Mouse (Mus musculus) brain, embryonic 14.5 days (tissue): ENCODE data around the gene Hdhd3.

Experiments
- CTCF ChIP-seq: fragments of 200-500 bp; IDR thresholded peaks from 2 replicates; pipeline ENCODE4 v1.5.1; 2012; ENCODE audit warnings: inconsistent platforms, mild to moderate bottlenecking, moderate library complexity, borderline replicate concordance; ENCODE audit not compliant: insufficient read depth, insufficient read length; ENCODE audit errors: extremely low read depth
- POLR2A ChIP-seq: fragments of 200-500 bp; IDR thresholded peaks from 2 replicates; pipeline ENCODE4 v1.6.1; 2012; ENCODE audit warnings: mild to moderate bottlenecking, inconsistent platforms, borderline replicate concordance; ENCODE audit not compliant: poor library complexity, insufficient read depth, insufficient read length, severe bottlenecking; ENCODE audit errors: extremely low read depth

GRCm38 (mm10) chr4:62494230-62494629, 9.0 kb downstream of the Hdhd3 start:
- TF ChIP-seq CTCF, result no peak
- no peak for TF ChIP-seq POLR2A
